8 mouse cellular contexts compared by ENCODE assay signal in the genomic region with DNA sequence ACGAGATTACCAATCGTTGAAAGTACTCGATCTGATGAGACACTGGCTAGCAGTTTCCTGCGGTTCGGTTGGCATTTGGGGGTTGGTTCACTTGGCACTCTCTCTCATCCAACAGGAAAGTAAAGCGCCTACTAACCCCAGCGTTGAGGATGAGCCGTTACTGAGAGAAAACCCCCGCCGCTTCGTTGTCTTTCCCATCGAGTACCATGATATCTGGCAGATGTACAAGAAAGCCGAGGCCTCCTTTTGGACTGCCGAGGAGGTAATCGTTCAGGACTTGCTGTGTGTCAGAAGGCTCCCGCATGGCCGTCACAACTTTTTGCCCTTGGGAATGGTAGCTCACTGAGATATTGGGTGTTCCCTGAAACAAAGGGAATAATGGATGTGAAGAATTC. TPM values are rescaled to one million over a fixed set of nuclear protein-coding genes. Genes with fewer than 3 reads are reported as not detected.
A peak's percentile ranks its signal among the peaks of the same experiment; 100 is the strongest.
DNase-seq lines count a peak whose midpoint lies in the region; ATAC-seq lines count a peak whose summit lies in the region.

No protein-coding gene starts in this region.

- peak overlapping the region; percentile 94 for H3K4me3 ChIP-seq in kidney, embryonic 16.5 days (ENCODE audit: low read length)
- peak overlapping the region; percentile 95 for H3K4me3 ChIP-seq in brown adipose tissue, adult 24 weeks (ENCODE audit: insufficient read depth, low read depth, low read length)
- H3K4me3 ChIP-seq in hindbrain, embryonic 14.5 days (replicated peaks; ENCODE audit: low read length): peak overlapping the region; percentile 70
- H3K4me3 ChIP-seq in midbrain, embryonic 15.5 days: peak overlapping the region; percentile 95

- H3K27ac ChIP-seq in kidney, embryonic 16.5 days (ENCODE audit: low read length): peak overlapping the region; percentile 90
- H3K27ac ChIP-seq in brown adipose tissue, adult 24 weeks (replicated peaks; ENCODE audit: low read depth, low read length): no peak overlapping the region
- no peak overlapping the region for H3K27ac ChIP-seq in hindbrain, embryonic 14.5 days
- no peak overlapping the region for H3K27ac ChIP-seq in midbrain, embryonic 15.5 days

- no peaks in the 10 kb centered on the region for H3K9me3 ChIP-seq in kidney, embryonic 16.5 days (ENCODE audit: low read length)
- H3K9me3 ChIP-seq in hindbrain, embryonic 14.5 days (ENCODE audit: control insufficient read depth, low read length): no peaks in the 10 kb centered on the region
- no peaks in the 10 kb centered on the region for H3K9me3 ChIP-seq in midbrain, embryonic 15.5 days

- DNase-seq in kidney, postnatal 10 days: no peak
- DNase-seq in hindbrain, embryonic 14.5 days (ENCODE audit: low spot score): no peak
- DNase-seq in right cerebral cortex, postnatal 25 days: no peak
- DNase-seq in cerebellum, adult 9-10 months: no peak
- DNase-seq in left cerebral cortex, adult 8-10 months (ENCODE audit: low spot score in 2 of 2): no peak

- peak overlapping the region; percentile 76 for H3K4me2 ChIP-seq in kidney, embryonic 16.5 days (replicated peaks; ENCODE audit: low read depth, low read length)
- peak overlapping the region; percentile 76 for H3K4me2 ChIP-seq in hindbrain, embryonic 14.5 days (replicated peaks)
- H3K4me2 ChIP-seq in midbrain, embryonic 15.5 days: peak overlapping the region; percentile 89

- H3K9ac ChIP-seq in kidney, embryonic 16.5 days (replicated peaks; ENCODE audit: low read length): peak overlapping the region; percentile 89
- peak overlapping the region; percentile 72 for H3K9ac ChIP-seq in hindbrain, embryonic 14.5 days
- peak overlapping the region; percentile 81 for H3K9ac ChIP-seq in midbrain, embryonic 15.5 days

- H3K36me3 ChIP-seq in kidney, embryonic 16.5 days (ENCODE audit: insufficient read depth, low read length): peaks cover 26% of the 10 kb centered on the region
- peaks cover 6% of the 10 kb centered on the region; the same call in 1 of the 2 replicates for H3K36me3 ChIP-seq in hindbrain, embryonic 14.5 days (replicated peaks; ENCODE audit: control insufficient read depth, insufficient read depth)
- H3K36me3 ChIP-seq in midbrain, embryonic 15.5 days (replicated peaks): no peaks in the 10 kb centered on the region

- H3K4me1 ChIP-seq in kidney, embryonic 16.5 days (ENCODE audit: insufficient read depth, low read length): peaks cover 37% of the 10 kb centered on the region
- no peaks in the 10 kb centered on the region for H3K4me1 ChIP-seq in brown adipose tissue, adult 24 weeks (ENCODE audit: control insufficient read depth, insufficient read depth, insufficient read length, low read length)
- H3K4me1 ChIP-seq in hindbrain, embryonic 14.5 days (replicated peaks; ENCODE audit: control insufficient read depth, insufficient read depth, low read length): peaks cover 12% of the 10 kb centered on the region
- peaks cover 28% of the 10 kb centered on the region for H3K4me1 ChIP-seq in midbrain, embryonic 15.5 days

- WGBS in kidney, embryonic 16.5 days: under 1% methylated on average over 17 of the region's 17 CpGs
- WGBS in hindbrain, embryonic 14.5 days: under 1% methylated on average over 17 of the region's 17 CpGs
- WGBS in midbrain, embryonic 15.5 days: under 1% methylated on average over 17 of the region's 17 CpGs

- ATAC-seq in kidney, embryonic 16.5 days (ENCODE audit: low FRiP score, low TSS enrichment): no peak
- no peak for ATAC-seq in hindbrain, embryonic 14.5 days (ENCODE audit: low FRiP score)
- ATAC-seq in midbrain, embryonic 15.5 days (replicated peaks): peak; percentile 2; the same call in 1 of the 2 replicates

- no peaks in the 10 kb centered on the region for H3K27me3 ChIP-seq in kidney, embryonic 16.5 days (ENCODE audit: insufficient read depth, low read length)
- no peaks in the 10 kb centered on the region for H3K27me3 ChIP-seq in hindbrain, embryonic 14.5 days (ENCODE audit: control insufficient read depth, insufficient read depth, low read length)
- peaks cover 8% of the 10 kb centered on the region; the same call in 1 of the 2 replicates for H3K27me3 ChIP-seq in midbrain, embryonic 15.5 days (replicated peaks)

RNA-seq across cellular contexts. Expression of a gene that starts 0.8 kb away (rescaled TPM):
- polyA plus RNA-seq in kidney, embryonic 16.5 days (2015; fragmentation: Nextera tagmentation; extraction: Ambion mirVana): 215 and 225 TPM in 2 replicates
- polyA plus RNA-seq in brown adipose tissue, adult 24 weeks (2012; ENCODE audit: insufficient read depth, insufficient read length, missing spikeins): 0.63 TPM in 2 replicates
- polyA plus RNA-seq in hindbrain, embryonic 14.5 days (2014; fragmentation: Nextera tagmentation; extraction: Ambion mirVana): 42.8 and 52.5 TPM in 2 replicates
- polyA plus RNA-seq in midbrain, embryonic 15.5 days (2015; fragmentation: Nextera tagmentation; extraction: Ambion mirVana): 46.2 and 48.6 TPM in 2 replicates
- total RNA-seq in left cerebral cortex, adult 8-10 months (2022): 1 to 10 TPM; 1.6 to 2.8 (median 2.6) TPM

RNA-seq across cellular contexts. Expression of a gene that starts 27.2 kb away (rescaled TPM):
- polyA plus RNA-seq in kidney, embryonic 16.5 days (2015; fragmentation: Nextera tagmentation; extraction: Ambion mirVana): 11.1 and 13.2 TPM in 2 replicates
- 1.6 and 2.7 TPM in 2 replicates for polyA plus RNA-seq in brown adipose tissue, adult 24 weeks (2012; ENCODE audit: insufficient read depth, insufficient read length, missing spikeins)
- 2.3 and 2.6 TPM in 2 replicates for polyA plus RNA-seq in hindbrain, embryonic 14.5 days (2014; fragmentation: Nextera tagmentation; extraction: Ambion mirVana)
- 1.8 and 3.3 TPM in 2 replicates for polyA plus RNA-seq in midbrain, embryonic 15.5 days (2015; fragmentation: Nextera tagmentation; extraction: Ambion mirVana)
- total RNA-seq in left cerebral cortex, adult 8-10 months (2022): 10 to 100 TPM; 10.9 to 13.7 (median 12.5) TPM

RNA-seq across cellular contexts. Expression of a gene that starts 57.7 kb away (rescaled TPM):
- 15.6 and 17.0 TPM in 2 replicates for polyA plus RNA-seq in kidney, embryonic 16.5 days (2015; fragmentation: Nextera tagmentation; extraction: Ambion mirVana)
- 6.0 and 7.7 TPM in 2 replicates for polyA plus RNA-seq in brown adipose tissue, adult 24 weeks (2012; ENCODE audit: insufficient read depth, insufficient read length, missing spikeins)
- polyA plus RNA-seq in hindbrain, embryonic 14.5 days (2014; fragmentation: Nextera tagmentation; extraction: Ambion mirVana): 17.2 and 17.9 TPM in 2 replicates
- 19.2 and 19.9 TPM in 2 replicates for polyA plus RNA-seq in midbrain, embryonic 15.5 days (2015; fragmentation: Nextera tagmentation; extraction: Ambion mirVana)
- 1 to 10 TPM; 7.1 to 8.8 (median 8.1) TPM for total RNA-seq in left cerebral cortex, adult 8-10 months (2022)

Comparison
In these comparisons a context has a peak if more than half of its experiments do, and no peak if none do; other contexts are left out.
1. RNA of a gene that starts 0.8 kb away (polyA plus RNA-seq): 215 to 225 TPM in kidney, embryonic 16.5 days, 46.2 to 48.6 TPM in midbrain, embryonic 15.5 days and 42.8 to 52.5 TPM in hindbrain, embryonic 14.5 days; 0.63 TPM in brown adipose tissue, adult 24 weeks; every median in the first group is over 10 times any median in the second.
2. Peak in every context shown above with its lines, with median percentiles within 50 percentile points of each other: H3K4me2 ChIP-seq, H3K4me3 ChIP-seq and H3K9ac ChIP-seq.